Mouse (Mus musculus): ENCODE measurements around the gene Tmem178b.

DNA sequence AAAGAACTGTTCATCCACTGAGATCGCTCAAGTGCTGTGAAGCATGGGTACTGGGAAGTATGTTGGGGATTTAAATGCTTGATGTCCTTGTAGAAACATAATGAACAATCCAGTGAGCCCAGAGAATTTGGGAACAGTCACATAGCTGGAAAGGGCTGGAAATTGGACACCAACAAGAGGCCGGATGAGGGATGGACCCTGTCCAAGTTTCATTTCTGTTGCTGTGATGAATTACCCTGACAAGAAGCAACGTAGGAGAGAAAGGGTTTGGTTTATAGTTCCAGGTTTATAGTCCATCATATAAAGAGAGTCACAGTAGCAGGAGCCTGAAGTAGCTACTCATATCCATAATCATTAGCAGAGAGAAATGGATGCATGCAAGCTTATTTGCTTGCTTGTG lies 186.4 kb downstream of the Tmem178b start:
- TF ChIP-seq CTCF (IDR thresholded peaks at IDR 0.05; ENCODE audit: low read depth): no peak
- TF ChIP-seq EP300 (IDR thresholded peaks at IDR 0.05; ENCODE audit: low read depth): no peak
